ENCODE assay signal across 12 mouse cellular contexts in genomic region chr17:78351676-78352499, GRCm38 (mm10).
DNase-seq lines count a peak whose midpoint lies in the region; ATAC-seq and TF ChIP-seq lines count a peak whose summit lies in the region.
"Had no signal": no experiment of that assay in that cellular context is flagged by ENCODE, and none has a peak within 500 bp of the region (broad histone marks: within the 10 kb centered on the region; RNA-seq: fewer than 3 reads in every experiment).

No protein-coding gene starts in this region.

- no peak overlapping the region for H3K9ac ChIP-seq in heart, embryonic 11.5 days (ENCODE audit: low read depth, low read length)
- no peak overlapping the region; the same call in 1 of the 2 replicates for H3K9ac ChIP-seq in kidney, embryonic 14.5 days (ENCODE audit: low read depth, low read length)
- H3K9ac ChIP-seq in stomach, postnatal 0 days (ENCODE audit: low read length), result no peak overlapping the region
- H3K9ac ChIP-seq: hindbrain, embryonic 15.5 days had no signal

- H3K27me3 ChIP-seq in heart, embryonic 11.5 days (ENCODE audit: control insufficient read depth, insufficient read depth, low read length), result no peaks in the 10 kb centered on the region; the same call in 1 of the 2 replicates
- H3K27me3 ChIP-seq in heart, embryonic 10.5 days (ENCODE audit: insufficient read depth, poor library complexity, severe bottlenecking), result 0 out of 2 replicates have a peak, but pooled peaks cover 5% of the 10 kb centered on the region
- no peaks in the 10 kb centered on the region for H3K27me3 ChIP-seq in kidney, embryonic 14.5 days (ENCODE audit: control insufficient read depth, insufficient read depth, low read length)
- H3K27me3 ChIP-seq in thymus, adult 2 months (ENCODE audit: control insufficient read depth, insufficient read depth, low read length), result no peaks in the 10 kb centered on the region
- H3K27me3 ChIP-seq in stomach, postnatal 0 days (ENCODE audit: control insufficient read depth, insufficient read depth, low read length), result no peaks in the 10 kb centered on the region
- H3K27me3 ChIP-seq: hindbrain, embryonic 15.5 days; megakaryocyte, embryonic 14.5 days had no signal

- 0 out of 2 replicates have a peak, but pooled peaks have one; percentile 15 for ATAC-seq in heart, embryonic 11.5 days (replicated peaks; ENCODE audit: insufficient number of reproducible peaks, low FRiP score, low TSS enrichment)
- ATAC-seq in kidney, embryonic 14.5 days (ENCODE audit: low FRiP score, low TSS enrichment), result no peak; the same call in 1 of the 2 replicates
- peak; percentile 52 for ATAC-seq in common myeloid progenitor, adult 5-6 weeks (replicated peaks; ENCODE audit: low read depth, poor library complexity, severe bottlenecking)
- ATAC-seq in stomach, postnatal 0 days (ENCODE audit: low FRiP score, low TSS enrichment), result no peak

- no peaks in the 10 kb centered on the region for H3K9me3 ChIP-seq in heart, embryonic 11.5 days (replicated peaks; ENCODE audit: control insufficient read depth, low read length)
- H3K9me3 ChIP-seq in heart, embryonic 10.5 days, result no peaks in the 10 kb centered on the region
- H3K9me3 ChIP-seq in kidney, embryonic 14.5 days (ENCODE audit: control insufficient read depth, low read length), result no peaks in the 10 kb centered on the region
- no peaks in the 10 kb centered on the region for H3K9me3 ChIP-seq in stomach, postnatal 0 days (ENCODE audit: control insufficient read depth, low read length)
- H3K9me3 ChIP-seq: hindbrain, embryonic 15.5 days; megakaryocyte, embryonic 14.5 days had no signal

- 63% methylated on average over 12 of the region's 12 CpGs for WGBS in heart, embryonic 11.5 days (ENCODE audit: insufficient replicate concordance)
- WGBS in heart, embryonic 10.5 days, result 59% methylated on average over 12 of the region's 12 CpGs
- WGBS in kidney, embryonic 14.5 days, result 71% methylated on average over 12 of the region's 12 CpGs
- 8% methylated on average over 12 of the region's 12 CpGs for WGBS in thymus, adult 2 months
- WGBS in stomach, postnatal 0 days, result 71% methylated on average over 12 of the region's 12 CpGs

- peaks cover 12% of the 10 kb centered on the region for H3K4me1 ChIP-seq in heart, embryonic 11.5 days (ENCODE audit: control insufficient read depth, insufficient read depth, low read length)
- H3K4me1 ChIP-seq in heart, embryonic 10.5 days, result peaks cover 34% of the 10 kb centered on the region
- no peaks in the 10 kb centered on the region for H3K4me1 ChIP-seq in kidney, embryonic 14.5 days (ENCODE audit: control insufficient read depth, insufficient read depth, low read length)
- H3K4me1 ChIP-seq in thymus, adult 2 months (replicated peaks; ENCODE audit: control insufficient read depth, insufficient read depth, low read length), result peaks cover 15% of the 10 kb centered on the region
- H3K4me1 ChIP-seq in stomach, postnatal 0 days (replicated peaks; ENCODE audit: control insufficient read depth, insufficient read depth), result no peaks in the 10 kb centered on the region

- DNase-seq in heart, embryonic 10.5 days (ENCODE audit: low spot score), result no peak
- DNase-seq in kidney, postnatal 14 days, result peak; percentile 24
- peak; percentile 54 for DNase-seq in thymus, adult 2 months
- DNase-seq in testis, postnatal 10 days (ENCODE audit: low spot score), result no peak
- DNase-seq in stomach, postnatal 0 days (ENCODE audit: low spot score), result no peak
- DNase-seq: cerebellum, postnatal 10 days had no signal

- no peak overlapping the region for H3K4me2 ChIP-seq in heart, embryonic 11.5 days
- H3K4me2 ChIP-seq in kidney, embryonic 14.5 days (replicated peaks; ENCODE audit: low read depth, low read length), result no peak overlapping the region
- H3K4me2 ChIP-seq in stomach, postnatal 0 days (replicated peaks; ENCODE audit: low read depth), result no peak overlapping the region
- H3K4me2 ChIP-seq: hindbrain, embryonic 15.5 days; liver, embryonic 11.5 days had no signal

- no peak for TF ChIP-seq POLR2A in thymus, adult 2 months (IDR thresholded peaks at IDR 0.05; ENCODE audit: control insufficient read depth, extremely low read depth, insufficient read depth, low read length, poor library complexity)

- TF ChIP-seq CTCF in thymus, adult 2 months (IDR thresholded peaks at IDR 0.05; ENCODE audit: borderline replicate concordance, control insufficient read depth, extremely low read depth, insufficient read depth, low read length, poor library complexity), result no peak
- no peak for TF ChIP-seq CTCF in stomach, postnatal 0 days (IDR thresholded peaks at IDR 0.05; ENCODE audit: low read depth)

- no peak overlapping the region for H3K4me3 ChIP-seq in heart, embryonic 11.5 days (ENCODE audit: low read depth, low read length)
- H3K4me3 ChIP-seq in heart, embryonic 10.5 days, result no peak overlapping the region
- no peak overlapping the region for H3K4me3 ChIP-seq in kidney, embryonic 14.5 days (ENCODE audit: low read length)
- no peak overlapping the region for H3K4me3 ChIP-seq in thymus, adult 2 months (ENCODE audit: control insufficient read depth, insufficient read depth, low read length)
- H3K4me3 ChIP-seq in stomach, postnatal 0 days (ENCODE audit: low read depth, low read length), result no peak overlapping the region
- H3K4me3 ChIP-seq: hindbrain, embryonic 15.5 days; megakaryocyte, embryonic 14.5 days had no signal

- TF ChIP-seq EP300 in stomach, postnatal 0 days (optimal IDR thresholded peaks at IDR 0.05), result no peak

- H3K36me3 ChIP-seq in heart, embryonic 11.5 days (ENCODE audit: control insufficient read depth, insufficient read depth, low read length), result no peaks in the 10 kb centered on the region
- H3K36me3 ChIP-seq in heart, embryonic 10.5 days, result 0 out of 2 replicates have a peak, but pooled peaks cover 2% of the 10 kb centered on the region
- H3K36me3 ChIP-seq in kidney, embryonic 14.5 days (ENCODE audit: control insufficient read depth, insufficient read depth, low read length), result peaks cover 17% of the 10 kb centered on the region; the same call in 1 of the 2 replicates
- no peaks in the 10 kb centered on the region for H3K36me3 ChIP-seq in thymus, adult 2 months (ENCODE audit: control insufficient read depth, insufficient read depth, low read length)
- H3K36me3 ChIP-seq in stomach, postnatal 0 days (ENCODE audit: control insufficient read depth, insufficient read depth, low read length), result peaks cover 8% of the 10 kb centered on the region; the same call in 1 of the 2 replicates

- H3K27ac ChIP-seq in heart, embryonic 11.5 days (ENCODE audit: low read depth, low read length), result no peak overlapping the region
- no peak overlapping the region for H3K27ac ChIP-seq in heart, embryonic 10.5 days
- no peak overlapping the region for H3K27ac ChIP-seq in kidney, embryonic 14.5 days (ENCODE audit: low read depth, low read length)
- peak overlapping the region; percentile 12; the same call in 1 of the 2 replicates for H3K27ac ChIP-seq in thymus, adult 2 months (ENCODE audit: control insufficient read depth, insufficient read depth, low read length)
- no peak overlapping the region for H3K27ac ChIP-seq in stomach, postnatal 0 days (replicated peaks)
- H3K27ac ChIP-seq: hindbrain, embryonic 15.5 days had no signal

Comparison
In these comparisons a context has a peak if more than half of its experiments do, and no peak if none do; other contexts are left out.
1. ATAC-seq: peak in heart, embryonic 11.5 days (single experiment) and common myeloid progenitor, adult 5-6 weeks (single experiment); none in kidney, embryonic 14.5 days (single experiment) and stomach, postnatal 0 days (single experiment).
2. DNase-seq: peak in kidney, postnatal 14 days (single experiment) and thymus, adult 2 months (single experiment); none in heart, embryonic 10.5 days (single experiment), testis, postnatal 10 days (single experiment) and stomach, postnatal 0 days (single experiment).